Mouse (Mus musculus) lung, postnatal 0 days (tissue): ENCODE measurements at regions not wholly inside any gene's neighbourhood (a gene's known extent, or its start where the extent isn't known, plus 50 kb on each side); places are given as distances from the start of the nearest gene placed in this dataset.

Experiments used
- CTCF ChIP-seq: IDR thresholded peaks from 2 replicates; pipeline ENCODE4 v1.5.1; 2016; ENCODE audit warnings: antibody characterized with exemption, mild to moderate bottlenecking
- EP300 ChIP-seq: IDR thresholded peaks from 2 replicates; pipeline ENCODE4 v1.6.1; 2016; ENCODE audit warnings: antibody characterized with exemption, mild to moderate bottlenecking, control low read depth

- TF ChIP-seq EP300 = no peak
- no peak for TF ChIP-seq CTCF
Observed at GRCm38 (mm10) chr10:51101590-51101989, 207.0 kb downstream of the Sim1 start.
